Mouse (Mus musculus): ENCODE data around the gene Arhgef18. TPM values are rescaled to one million over a fixed set of nuclear protein-coding genes. Genes with fewer than 3 reads are reported as not detected.

The Arhgef18 gene
- total RNA-seq, 2 experiments from 2014 or later = 34.5 to 39.5 TPM

DNA sequence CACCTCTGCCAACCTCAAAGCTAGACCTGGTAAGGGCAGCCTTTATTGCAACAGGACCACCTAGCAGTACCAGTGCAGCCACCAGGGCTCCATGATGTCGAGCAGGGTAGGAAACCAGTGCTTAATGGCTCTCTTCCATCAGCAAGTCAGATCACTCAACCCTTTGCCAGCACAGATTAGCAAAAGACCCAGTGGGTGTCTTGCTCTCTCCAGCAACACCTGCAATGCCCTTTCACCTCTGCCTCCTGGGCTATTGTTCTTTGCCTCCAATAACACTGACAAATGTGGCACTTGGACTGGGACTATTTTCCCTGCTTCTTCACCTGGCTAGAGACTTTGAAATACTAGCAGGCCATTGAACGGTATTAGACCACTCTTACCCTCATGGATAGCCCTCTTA lies 56.4 kb downstream of the Arhgef18 start:
- DNase-seq (ENCODE audit: low spot score in 2 of 2) = no peak

DNA sequence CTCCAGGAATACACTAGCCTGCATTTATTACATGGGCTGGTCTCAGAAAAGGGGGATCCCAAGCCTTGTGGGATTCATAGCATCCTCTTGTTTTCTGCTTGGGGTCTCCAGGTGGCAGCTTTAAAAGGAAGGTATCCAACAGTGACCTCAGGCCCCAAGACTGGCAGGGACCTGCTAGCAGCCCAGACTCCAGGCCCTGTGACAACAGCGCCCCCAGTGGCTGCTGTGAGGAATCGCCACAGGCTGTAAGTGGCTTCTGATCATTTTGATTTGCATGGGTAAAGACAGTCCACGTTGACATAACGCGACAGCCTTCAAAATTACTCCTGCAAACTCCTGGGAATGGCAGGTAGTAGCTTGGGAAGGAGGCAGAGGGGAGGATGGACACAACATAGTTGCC lies 57.9 kb downstream of the Arhgef18 start:
- DNase-seq (ENCODE audit: low spot score in 2 of 2) = peak; percentile 36 to 41

DNA sequence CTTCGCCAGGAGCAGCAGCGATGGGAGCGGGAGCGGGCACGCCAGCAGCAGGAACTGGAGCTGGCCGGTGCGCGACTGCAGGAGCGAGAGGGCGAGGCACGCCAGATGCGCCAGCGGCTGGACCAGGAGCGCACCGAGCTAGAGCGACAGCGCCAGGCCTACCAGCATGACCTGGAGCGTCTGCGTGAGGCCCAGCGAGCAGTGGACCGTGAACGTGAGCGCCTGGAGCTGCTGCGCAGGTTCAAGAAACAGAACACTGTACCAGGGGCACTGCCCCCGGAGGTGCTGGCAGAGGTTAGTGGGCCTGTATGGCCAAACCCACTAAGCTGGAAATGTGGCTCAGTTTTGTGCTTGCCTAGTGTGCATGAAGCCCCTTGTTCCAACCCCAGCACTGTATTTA lies 59.2 kb downstream of the Arhgef18 start:
- no peak for DNase-seq (ENCODE audit: low spot score in 2 of 2)

DNA sequence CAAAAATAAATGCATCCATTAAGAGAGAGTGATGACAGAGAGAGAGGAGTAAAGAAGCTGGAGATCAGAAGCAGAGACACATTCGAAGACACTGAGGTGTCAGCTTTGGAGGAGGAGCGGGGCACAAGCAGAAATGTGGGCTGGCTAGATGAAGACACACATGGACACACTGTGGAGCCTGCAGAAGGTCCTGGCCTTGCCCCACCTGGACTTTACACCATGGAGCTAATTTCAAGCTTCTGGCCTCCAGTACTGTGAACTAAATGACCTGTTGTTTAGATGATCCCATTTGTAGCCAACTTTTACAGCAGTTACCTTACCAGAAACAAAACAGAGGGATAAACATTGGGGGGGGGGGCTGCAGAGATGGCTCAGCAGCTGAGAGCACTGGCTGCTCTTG lies 70.4 kb downstream of the Arhgef18 start:
- no peak for DNase-seq (ENCODE audit: low spot score in 2 of 2)

DNA sequence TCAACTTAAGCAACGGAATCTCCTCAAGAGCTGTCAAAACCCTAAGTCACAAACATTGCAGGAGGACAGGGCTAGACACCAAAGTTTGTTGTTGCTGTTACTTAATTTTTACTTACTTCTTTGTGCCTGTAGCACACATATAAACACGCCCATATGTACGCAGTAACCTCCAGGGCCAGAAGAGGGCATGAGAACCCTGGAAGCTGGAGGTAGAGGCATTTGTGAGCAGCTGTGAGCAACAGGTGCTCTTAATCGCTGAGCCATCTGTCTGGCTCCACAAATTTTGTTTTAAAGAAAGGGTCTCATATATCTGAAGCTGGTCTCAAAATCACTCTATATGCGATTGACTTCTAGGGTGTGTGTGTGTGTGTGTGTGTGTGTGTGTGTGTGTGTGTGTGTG lies 71.5 kb downstream of the Arhgef18 start:
- DNase-seq (ENCODE audit: low spot score in 2 of 2) = peak in 1 of 2 experiments; percentile 47

DNA sequence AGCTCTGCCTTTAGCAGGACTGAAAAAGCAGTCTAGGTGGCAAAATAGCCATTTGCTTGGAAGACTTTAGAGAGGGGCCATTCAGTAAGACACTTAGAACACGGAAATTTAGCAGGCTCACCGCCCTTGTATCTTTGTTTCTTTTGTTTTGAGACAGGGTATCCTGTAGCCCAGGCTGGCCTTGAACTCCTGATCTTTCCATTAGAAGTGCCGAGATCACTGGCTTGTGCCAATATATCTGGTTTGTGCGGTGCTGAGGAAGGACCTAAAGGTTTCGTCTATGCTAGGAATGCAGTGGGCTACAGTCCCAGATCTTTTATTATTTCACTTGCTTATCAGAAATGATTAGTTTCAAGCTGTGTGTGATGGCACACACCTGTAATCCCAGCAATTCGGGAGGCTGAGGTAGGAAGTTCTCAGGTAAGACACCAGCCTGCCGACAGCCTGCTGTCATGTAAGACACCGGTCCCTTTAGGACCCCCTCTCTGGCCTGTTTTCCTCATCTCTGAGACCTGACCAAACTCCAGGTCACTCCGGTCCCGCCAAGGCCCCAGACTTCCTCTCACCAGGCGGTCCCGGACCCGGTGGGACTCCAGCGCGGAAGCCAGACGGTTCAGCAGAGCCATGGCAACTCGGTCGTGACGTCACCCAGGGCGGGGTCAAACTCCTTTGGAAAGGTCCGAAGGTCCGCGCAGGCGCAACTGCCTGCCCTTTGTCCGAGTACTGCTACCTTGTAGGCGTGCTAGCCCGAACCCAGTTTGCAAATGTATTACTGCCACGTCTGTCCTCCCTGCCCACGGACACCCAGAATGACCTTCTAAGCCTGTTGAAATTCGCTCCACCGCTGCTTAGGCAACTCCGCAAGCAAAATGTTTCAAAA lies 74.4 kb downstream of the Arhgef18 start, which contains the start of gene Pex11g:
TSS of gene Pex11g (minus strand) at position 675 of the 880 bp plus-strand sequence.
- DNase-seq (ENCODE audit: low spot score in 2 of 2) = peak; percentile 83 to 91

DNA sequence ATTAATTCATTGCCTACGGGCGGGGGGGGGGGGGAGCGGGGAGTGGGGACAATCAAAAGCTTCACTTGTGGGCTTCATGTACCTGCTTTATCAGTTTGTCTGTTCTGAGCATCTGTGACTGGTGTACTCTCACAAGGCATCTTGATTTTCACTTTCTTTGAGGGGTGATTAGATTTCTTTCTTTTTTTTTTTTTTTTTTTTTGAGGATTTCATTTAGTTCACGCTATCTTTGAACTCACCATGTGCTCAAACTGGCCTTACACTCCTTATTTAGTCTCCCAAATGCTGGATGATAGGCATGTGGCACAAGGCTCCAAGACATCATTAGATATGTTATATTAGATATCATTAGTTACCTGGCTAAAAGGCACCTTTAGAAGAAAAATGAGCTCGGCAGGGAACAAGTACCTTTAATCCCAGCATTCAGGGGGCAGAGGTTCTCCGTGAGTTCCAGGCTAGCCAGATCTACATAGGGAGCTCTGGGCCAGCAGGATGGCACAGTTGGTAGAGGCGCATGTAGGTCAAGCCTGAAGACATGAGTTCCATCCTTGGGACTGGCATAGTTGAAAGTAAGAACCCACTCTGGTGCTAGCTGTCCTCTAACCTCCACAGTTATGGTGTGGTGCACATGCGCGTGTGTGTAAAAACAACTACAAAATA lies 75.2 kb downstream of the Arhgef18 start:
- DNase-seq (ENCODE audit: low spot score in 2 of 2) = no peak

DNA sequence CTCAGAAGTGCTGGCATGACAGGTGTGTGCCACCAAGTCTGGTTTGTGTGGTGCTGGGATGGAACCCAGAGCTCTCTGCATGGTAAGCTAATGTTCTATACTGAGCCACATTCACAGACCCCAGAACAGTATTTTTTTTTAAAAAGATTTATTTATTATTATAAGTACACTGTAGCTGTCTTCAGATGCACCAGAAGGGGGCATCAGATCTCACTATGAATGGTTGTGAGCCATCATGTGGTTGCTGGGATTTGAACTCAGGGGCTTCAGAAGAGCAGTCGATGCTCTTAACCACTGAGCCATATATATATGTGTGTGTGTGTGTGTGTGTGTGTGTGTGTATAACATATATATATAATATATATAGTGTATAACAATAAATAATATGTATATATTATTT lies 76.0 kb downstream of the Arhgef18 start:
- DNase-seq (ENCODE audit: low spot score in 2 of 2) = no peak

DNA sequence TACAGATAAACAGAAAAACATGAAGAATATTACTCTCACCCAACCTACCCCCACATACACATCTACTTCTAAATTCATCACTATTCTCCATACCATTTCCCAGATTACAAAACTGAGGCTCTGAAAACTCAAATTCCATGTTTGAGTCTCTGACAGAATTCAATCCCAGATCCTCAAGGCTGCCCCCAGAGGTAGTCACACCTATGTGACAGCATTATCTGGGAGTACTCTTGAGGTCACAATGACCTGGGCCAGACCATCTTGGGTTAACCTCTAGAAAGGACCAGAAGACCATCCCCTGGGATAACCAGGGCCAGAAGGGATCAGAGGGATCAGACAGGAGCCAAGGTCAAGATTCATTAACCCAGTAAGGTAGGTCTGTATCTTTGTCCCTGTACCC lies 77.8 kb downstream of the Arhgef18 start, which contains the start of gene Tex45:
TSS of gene Tex45 (plus strand) at position 301 of the 400 bp plus-strand sequence.
- no peak for DNase-seq (ENCODE audit: low spot score in 2 of 2)

DNA sequence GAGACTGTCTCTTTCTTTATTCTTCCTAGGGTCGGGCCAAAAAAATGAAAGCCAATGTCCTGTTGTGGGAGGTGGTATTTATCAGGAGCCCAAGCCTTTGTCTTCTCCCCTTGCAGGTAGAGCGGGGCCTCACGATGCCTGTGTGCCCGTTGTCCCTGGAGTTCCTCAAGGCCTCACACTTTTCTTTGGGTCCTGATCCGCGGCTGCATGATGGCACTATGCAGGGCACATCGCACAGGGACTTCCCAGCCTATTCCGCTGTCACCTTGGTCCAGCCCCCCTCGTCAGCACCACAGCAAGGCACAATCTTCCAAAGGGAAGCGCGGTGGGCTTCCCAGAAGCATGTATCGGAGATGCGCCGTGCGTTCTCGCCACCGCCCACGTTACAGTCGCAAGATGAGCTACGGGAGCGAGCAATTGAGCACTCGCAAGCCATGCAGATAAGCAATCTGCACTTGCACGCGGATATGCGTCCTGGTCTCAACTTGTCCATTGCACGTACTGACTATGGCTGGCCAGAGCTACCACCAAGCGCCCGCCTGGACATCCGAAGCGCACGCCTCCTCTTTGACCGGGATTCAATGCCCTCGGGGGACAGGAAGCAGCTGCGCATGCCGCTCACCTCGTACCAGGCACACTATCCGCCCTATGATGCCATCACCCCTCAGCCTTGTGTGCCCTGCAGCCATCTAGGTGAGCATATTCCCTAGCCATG lies 83.1 kb downstream of the Arhgef18 start:
- no peak for DNase-seq (ENCODE audit: low spot score in 2 of 2)

DNA sequence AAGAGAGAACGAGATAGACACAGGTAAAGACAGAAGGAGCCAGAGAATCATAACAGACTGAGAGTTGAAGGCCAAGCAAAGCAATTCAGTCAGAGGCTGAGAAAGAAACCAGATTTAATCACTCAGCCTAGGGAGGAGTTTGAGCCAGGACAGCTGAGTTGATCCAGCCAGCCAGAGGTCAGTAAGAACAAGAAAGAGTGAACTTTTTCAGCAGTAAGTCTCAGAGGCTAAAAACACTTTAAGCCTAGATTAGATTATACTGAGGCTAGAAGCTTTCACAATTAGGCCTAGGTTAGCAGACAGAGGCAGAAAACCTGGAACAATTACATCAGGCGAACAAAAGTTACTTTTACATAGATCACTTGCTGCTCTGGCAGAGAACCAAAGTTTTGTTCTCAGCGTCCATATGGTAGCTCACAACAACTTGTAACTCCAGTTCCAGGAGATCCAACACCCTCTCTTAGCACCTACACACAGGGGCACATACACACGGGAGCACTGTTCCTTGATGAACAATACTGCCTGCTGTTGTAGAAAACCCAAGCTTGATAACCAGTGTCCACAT lies 87.5 kb downstream of the Arhgef18 start:
- DNase-seq (ENCODE audit: low spot score in 2 of 2) = no peak

DNA sequence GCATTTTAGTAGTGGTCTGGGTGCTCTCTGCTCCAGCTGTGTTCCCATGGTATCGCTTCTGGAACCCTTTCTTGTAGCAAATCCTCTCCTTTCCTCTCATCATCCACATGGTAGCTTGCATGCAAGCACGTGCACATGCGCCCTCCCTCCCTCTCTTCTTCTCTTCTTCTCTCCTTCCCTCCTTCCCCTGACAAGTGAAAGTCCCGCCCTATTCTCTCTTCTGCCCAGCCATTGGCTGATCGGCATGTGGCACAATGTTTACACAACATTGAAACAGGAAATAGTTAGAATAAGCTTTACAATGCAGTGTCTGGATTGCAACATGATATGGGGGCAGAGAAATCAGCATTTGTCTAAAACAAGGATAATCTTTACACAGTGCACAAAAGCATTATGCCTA lies 88.8 kb downstream of the Arhgef18 start:
- DNase-seq (ENCODE audit: low spot score in 2 of 2) = no peak

DNA sequence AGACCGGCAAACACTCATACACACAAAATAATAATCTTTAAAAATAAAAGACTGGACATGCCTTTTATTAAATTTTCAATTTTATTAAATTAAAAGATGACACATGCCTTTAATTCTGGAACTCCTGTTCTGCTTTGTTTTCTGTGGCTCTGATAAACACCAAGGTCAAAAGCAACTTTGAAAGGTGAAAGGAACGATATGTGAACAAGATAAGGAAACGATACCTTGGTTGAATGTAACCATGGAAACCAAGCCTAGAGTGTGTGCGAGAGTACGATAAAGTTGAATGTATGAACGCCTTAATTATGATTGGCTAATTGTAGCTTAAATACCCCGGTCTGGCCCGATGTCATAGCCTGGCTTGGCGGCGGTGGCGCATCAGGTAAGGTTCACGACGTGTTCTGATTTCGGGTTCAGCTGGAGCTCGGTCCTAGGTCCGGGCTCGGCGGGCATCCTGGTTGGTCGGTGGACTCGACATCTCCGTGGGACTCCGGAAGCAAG lies 89.5 kb downstream of the Arhgef18 start:
- no peak for DNase-seq (ENCODE audit: low spot score in 2 of 2)

DNA sequence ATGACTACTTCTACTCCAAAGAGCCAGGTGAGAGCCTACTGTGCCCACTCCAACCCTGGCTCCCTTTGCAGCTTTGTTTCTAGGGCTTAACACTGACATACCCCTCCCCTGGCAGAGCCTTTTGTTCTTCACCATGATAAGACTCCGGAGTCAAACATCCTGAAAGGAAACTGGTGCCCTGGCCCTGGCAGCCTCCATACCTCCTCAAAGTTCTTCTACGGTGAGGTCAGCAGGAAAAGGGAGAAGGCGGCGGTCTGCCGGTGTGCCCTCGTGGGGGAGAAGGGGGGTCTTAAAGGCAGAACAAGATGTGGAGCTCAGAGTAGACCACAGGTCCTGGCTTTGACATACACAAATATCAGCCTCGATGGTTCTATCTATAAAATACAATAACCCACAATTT lies 90.7 kb downstream of the Arhgef18 start:
- DNase-seq (ENCODE audit: low spot score in 2 of 2) = no peak

DNA sequence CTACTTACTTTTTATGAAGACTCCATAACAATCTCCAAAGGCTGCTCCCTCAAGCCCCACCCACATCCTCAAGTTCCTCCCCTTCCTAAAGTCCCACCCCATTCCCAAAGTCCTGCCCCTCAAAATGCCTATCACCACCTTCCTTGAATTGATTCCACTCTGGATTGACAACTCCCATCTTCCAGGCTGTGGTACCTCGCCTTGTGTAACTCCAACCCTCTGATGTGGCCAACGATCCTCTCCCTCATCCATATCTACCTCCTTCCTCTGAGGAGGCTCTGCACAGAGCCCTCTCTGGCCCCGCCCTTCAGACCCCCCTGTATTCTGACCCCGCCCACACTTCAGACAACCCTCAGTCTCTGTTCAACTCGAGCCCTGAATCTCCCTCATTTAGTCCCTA lies 92.4 kb downstream of the Arhgef18 start:
- DNase-seq (ENCODE audit: low spot score in 2 of 2) = no peak

DNA sequence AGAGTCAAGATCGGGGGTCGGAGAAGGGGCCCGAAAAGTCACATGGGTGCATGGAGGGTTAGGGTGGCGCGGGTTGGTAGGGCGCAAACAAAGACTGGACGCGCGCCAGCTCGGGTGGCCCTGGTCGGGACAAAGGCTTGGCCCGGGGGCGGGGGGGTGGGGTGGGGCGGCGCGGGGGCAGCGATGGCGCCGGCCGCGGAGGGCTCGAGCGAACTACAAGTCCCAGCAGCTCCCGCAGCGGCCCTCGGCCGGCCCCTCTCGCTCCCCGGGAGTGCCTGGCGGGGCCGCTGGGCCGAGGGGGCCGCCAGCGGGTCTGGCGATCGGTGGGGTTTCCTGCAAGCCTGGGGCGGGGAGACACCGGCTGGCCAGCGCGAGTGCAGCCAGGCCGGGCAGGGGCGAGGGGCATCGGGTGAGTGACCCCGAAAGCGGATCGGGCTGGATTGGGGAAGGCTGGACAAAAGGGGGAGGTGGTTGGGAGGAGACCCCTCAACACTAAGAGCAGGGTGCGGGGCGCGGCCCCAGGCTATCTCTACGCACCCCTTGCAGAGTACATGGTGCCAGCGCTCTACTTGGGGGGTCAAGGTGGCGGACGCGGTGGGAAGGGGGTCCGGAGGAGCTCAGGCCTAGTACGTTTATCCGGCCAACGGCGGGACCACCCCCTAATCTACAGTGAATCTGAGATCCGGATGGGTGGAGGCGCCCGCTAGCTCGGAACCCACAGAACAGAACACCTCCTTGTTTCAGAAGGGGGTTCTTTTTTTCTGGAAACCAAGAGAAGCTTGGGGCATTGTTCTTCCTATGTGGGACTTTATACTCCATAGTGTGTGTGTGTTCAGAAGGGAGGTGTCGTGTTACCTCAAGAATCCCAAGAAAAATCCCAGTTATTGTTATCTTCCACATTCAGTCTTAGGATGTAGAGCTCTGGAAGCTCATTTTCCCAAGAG lies 100.4 kb downstream of the Arhgef18 start, which contains the start of gene Zfp358:
TSS of gene Zfp358 (plus strand) at position 238 of the 944 bp plus-strand sequence.
- DNase-seq (ENCODE audit: low spot score in 2 of 2) = peak; percentile 65 to 70

DNA sequence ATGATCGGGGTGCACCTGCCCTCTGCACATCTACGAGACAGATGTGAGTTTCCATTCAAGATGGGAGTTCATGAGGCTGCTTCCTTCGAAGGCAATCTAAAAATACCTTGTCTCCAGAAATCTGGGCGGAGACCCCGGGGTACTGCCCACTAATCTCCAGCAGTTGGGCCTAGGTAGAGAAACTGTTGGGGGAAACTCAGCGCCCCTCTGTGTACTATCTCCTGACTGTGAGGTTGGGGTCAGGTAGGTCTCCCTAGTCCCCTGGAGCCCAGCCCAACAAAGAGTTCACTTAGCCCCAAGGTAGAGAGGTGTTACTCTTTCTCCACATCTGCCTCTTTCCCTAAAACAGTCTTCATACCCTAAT lies 101.0 kb downstream of the Arhgef18 start:
- DNase-seq (ENCODE audit: low spot score in 2 of 2) = no peak

DNA sequence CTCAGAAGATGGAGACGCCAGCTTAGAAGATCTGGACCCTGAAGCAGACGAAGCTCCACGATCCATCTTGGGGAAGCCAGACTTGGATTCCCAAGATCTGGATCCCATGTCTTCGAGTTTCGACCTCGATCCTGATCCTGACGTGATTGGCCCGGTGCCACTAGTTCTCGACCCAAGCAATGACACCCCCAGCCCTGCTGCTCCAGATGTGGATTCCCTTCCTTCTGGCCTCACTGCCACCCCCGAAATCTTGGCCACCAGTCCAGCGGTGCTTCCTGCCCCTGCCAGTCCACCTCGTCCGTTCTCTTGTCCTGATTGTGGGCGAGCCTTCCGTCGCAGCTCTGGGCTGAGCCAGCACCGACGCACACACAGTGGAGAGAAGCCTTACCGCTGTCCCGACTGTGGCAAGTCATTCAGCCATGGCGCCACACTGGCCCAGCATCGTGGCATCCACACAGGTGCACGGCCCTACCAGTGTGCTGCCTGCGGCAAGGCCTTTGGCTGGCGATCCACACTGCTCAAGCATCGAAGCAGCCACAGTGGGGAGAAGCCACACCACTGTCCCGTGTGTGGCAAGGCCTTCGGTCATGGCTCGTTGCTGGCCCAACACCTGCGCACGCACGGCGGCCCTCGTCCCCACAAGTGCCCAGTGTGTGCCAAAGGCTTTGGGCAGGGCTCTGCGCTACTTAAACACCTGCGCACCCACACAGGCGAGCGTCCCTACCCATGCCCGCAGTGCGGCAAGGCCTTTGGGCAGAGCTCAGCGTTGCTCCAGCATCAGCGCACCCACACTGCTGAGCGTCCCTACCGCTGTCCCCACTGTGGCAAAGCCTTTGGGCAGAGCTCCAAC lies 103.0 kb downstream of the Arhgef18 start:
- DNase-seq (ENCODE audit: low spot score in 2 of 2) = no peak

DNA sequence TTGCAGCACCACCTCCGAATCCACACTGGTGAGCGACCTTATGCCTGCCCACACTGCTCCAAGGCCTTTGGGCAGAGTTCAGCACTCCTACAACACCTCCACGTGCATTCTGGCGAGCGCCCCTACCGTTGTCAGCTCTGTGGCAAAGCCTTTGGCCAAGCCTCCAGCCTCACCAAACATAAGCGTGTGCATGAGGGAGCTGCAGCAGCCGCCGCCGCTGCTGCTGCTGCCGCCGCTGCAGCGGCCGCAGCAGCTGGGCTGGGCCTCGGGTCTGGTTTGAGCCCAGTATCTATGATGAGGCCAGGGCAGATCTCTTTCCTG lies 103.6 kb downstream of the Arhgef18 start:
- no peak for DNase-seq (ENCODE audit: low spot score in 2 of 2)

Data from layer of hippocampus, postnatal 14 days (tissue).